ENCODE assay signal across 8 mouse cellular contexts in the genomic region with DNA sequence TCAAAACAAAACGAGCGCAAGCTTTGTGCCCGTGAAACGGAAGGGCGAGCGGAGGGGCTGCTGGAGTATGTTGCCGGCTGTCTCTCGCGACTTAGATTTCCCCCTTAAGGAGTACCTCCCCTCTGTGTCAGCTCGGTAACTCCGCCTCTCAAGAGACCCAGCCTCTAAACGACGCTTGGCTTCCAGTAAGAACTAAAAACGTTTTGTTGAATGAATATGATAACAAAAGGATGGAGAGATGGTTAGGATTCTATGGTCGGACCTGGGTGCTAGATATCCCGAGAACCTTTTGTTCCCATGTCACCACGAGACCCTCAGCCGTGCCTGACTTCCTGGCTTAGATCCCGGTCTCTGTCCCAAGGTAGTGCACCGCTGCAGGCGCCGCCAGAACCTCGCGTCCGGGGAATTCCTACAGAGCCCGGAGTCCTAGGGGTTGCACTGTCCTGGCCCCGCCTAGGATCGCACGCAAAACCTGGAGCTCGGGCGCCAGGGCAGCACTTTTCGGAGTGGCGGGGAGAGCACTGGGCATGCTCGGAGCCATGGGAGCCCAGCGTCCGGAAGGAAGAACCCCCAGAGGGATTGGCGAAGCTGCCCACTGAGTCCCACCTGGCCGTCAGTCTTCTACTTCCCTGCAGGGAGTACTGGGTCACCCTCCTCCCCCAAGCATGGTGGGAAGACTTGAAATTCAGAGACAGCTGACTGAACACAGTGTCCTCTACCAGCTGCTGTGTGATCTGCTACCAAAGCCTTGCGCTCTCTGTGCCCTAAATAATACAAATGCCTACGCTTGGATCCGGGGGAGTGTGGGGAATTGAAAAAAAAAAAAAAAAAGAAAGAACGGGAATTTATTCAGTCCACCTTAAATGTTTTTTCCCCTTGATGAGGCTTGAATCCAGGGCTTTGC. TPM values are rescaled to one million over a fixed set of nuclear protein-coding genes. Genes with fewer than 3 reads are reported as not detected.
A peak's percentile ranks its signal among the peaks of the same experiment; 100 is the strongest.
DNase-seq lines count a peak whose midpoint lies in the region; ATAC-seq and TF ChIP-seq lines count a peak whose summit lies in the region.

A gene (minus strand): TSS at position 428 of the 904 bp plus-strand sequence.

- H3K36me3 ChIP-seq in kidney, adult 2 months (ENCODE audit: control insufficient read depth, insufficient read depth, low read length) = no peaks in the 10 kb centered on the region
- H3K36me3 ChIP-seq in limb, embryonic 10.5 days = no peaks in the 10 kb centered on the region
- H3K36me3 ChIP-seq in midbrain, embryonic 11.5 days (ENCODE audit: control insufficient read depth, insufficient read depth, low read length) = no peaks in the 10 kb centered on the region
- no peaks in the 10 kb centered on the region for H3K36me3 ChIP-seq in spleen, adult 2 months (ENCODE audit: control insufficient read depth, insufficient read depth, low read length)

- DNase-seq in 3T3-L1 (ENCODE audit: low read depth, low spot score) = peak; percentile 85
- peak; percentile 84 for DNase-seq in heart, adult 8-10 months (ENCODE audit: low spot score)
- DNase-seq in kidney, adult 2 months = peak; percentile 94
- peak; percentile 89 for DNase-seq in limb, embryonic 10.5 days (ENCODE audit: low spot score)
- peak; percentile 97 for DNase-seq in midbrain, embryonic 11.5 days (ENCODE audit: low spot score, missing footprints)
- DNase-seq in spleen, adult 2 months (ENCODE audit: low read depth in 1 of 2, low spot score in 2 of 2) = peak in 1 of 2 experiments; percentile 14

- peak within 1 kb of the TSS; percentile 71 for H3K4me2 ChIP-seq in midbrain, embryonic 11.5 days

- peak; percentile 81 for ATAC-seq in midbrain, embryonic 11.5 days (ENCODE audit: low FRiP score)

- WGBS in kidney, adult 2 months = under 1% methylated on average over 42 of the region's 42 CpGs
- WGBS in limb, embryonic 10.5 days = under 1% methylated on average over 42 of the region's 42 CpGs
- under 1% methylated on average over 42 of the region's 42 CpGs for WGBS in midbrain, embryonic 11.5 days
- 1% methylated on average over 42 of the region's 42 CpGs for WGBS in spleen, adult 2 months

- no peaks in the 10 kb centered on the region for H3K27me3 ChIP-seq in kidney, adult 2 months (replicated peaks; ENCODE audit: control insufficient read depth, insufficient read depth, low read length)
- peaks cover 56% of the 10 kb centered on the region for H3K27me3 ChIP-seq in limb, embryonic 10.5 days (ENCODE audit: low read depth, poor library complexity, severe bottlenecking)
- peaks cover 42% of the 10 kb centered on the region for H3K27me3 ChIP-seq in midbrain, embryonic 11.5 days (ENCODE audit: control insufficient read depth, insufficient read depth, low read length)
- H3K27me3 ChIP-seq in spleen, adult 2 months (ENCODE audit: control insufficient read depth, insufficient read depth, low read length) = peaks cover 11% of the 10 kb centered on the region

- TF ChIP-seq CTCF in bone marrow macrophage, adult 2 months (IDR thresholded peaks at IDR 0.05; ENCODE audit: low read depth, low read length) = no peak
- TF ChIP-seq CTCF in embryonic fibroblast, embryonic 13.5 days (IDR thresholded peaks at IDR 0.05; ENCODE audit: borderline replicate concordance, insufficient read depth, low read length) = no peak
- 0 out of 2 replicates have a peak, but pooled peaks have one; percentile 6 for TF ChIP-seq CTCF in kidney, adult 2 months (conservative IDR thresholded peaks at IDR 0.05; ENCODE audit: insufficient read depth, insufficient read length, low read depth, low read length)
- TF ChIP-seq CTCF in spleen, adult 2 months (IDR thresholded peaks at IDR 0.05; ENCODE audit: extremely low read depth, insufficient read depth, insufficient read length, insufficient replicate concordance) = no peak

- H3K9ac ChIP-seq in midbrain, embryonic 11.5 days (ENCODE audit: low read length) = peak within 1 kb of the TSS; percentile 59

- H3K27ac ChIP-seq in bone marrow macrophage, adult 2 months (ENCODE audit: insufficient read depth, low read depth, low read length) = no peak within 1 kb of the TSS
- 0 out of 2 replicates have a peak within 1 kb of the TSS, but pooled peaks have one; percentile 45 for H3K27ac ChIP-seq in embryonic fibroblast, embryonic 13.5 days (ENCODE audit: insufficient read depth, low read length)
- peak within 1 kb of the TSS; percentile 93 for H3K27ac ChIP-seq in kidney, adult 2 months (ENCODE audit: insufficient read depth, low read depth, low read length)
- H3K27ac ChIP-seq in limb, embryonic 10.5 days = peak within 1 kb of the TSS; percentile 82
- no peak within 1 kb of the TSS for H3K27ac ChIP-seq in midbrain, embryonic 11.5 days (ENCODE audit: low read depth, low read length)
- H3K27ac ChIP-seq in spleen, adult 2 months (ENCODE audit: insufficient read depth, low read length) = peak within 1 kb of the TSS; percentile 53

- no peaks in the 10 kb centered on the region for H3K4me1 ChIP-seq in bone marrow macrophage, adult 2 months (ENCODE audit: control insufficient read depth, insufficient read depth, low read length)
- H3K4me1 ChIP-seq in embryonic fibroblast, embryonic 13.5 days (ENCODE audit: control insufficient read depth, insufficient read depth, low read length) = 0 out of 2 replicates have a peak, but pooled peaks cover 9% of the 10 kb centered on the region
- peaks cover 11% of the 10 kb centered on the region; the same call in 1 of the 2 replicates for H3K4me1 ChIP-seq in kidney, adult 2 months (ENCODE audit: control insufficient read depth, insufficient read depth, low read length)
- H3K4me1 ChIP-seq in limb, embryonic 10.5 days = peaks cover 30% of the 10 kb centered on the region
- H3K4me1 ChIP-seq in midbrain, embryonic 11.5 days (ENCODE audit: control insufficient read depth, insufficient read depth, low read length) = peaks cover 19% of the 10 kb centered on the region
- no peaks in the 10 kb centered on the region for H3K4me1 ChIP-seq in spleen, adult 2 months (ENCODE audit: control insufficient read depth, insufficient read depth, insufficient read length)

- H3K9me3 ChIP-seq in limb, embryonic 10.5 days (replicated peaks) = no peaks in the 10 kb centered on the region
- H3K9me3 ChIP-seq in midbrain, embryonic 11.5 days (ENCODE audit: control insufficient read depth, low read length) = no peaks in the 10 kb centered on the region

- no peak for TF ChIP-seq POLR2A in bone marrow macrophage, adult 2 months (IDR thresholded peaks at IDR 0.05; ENCODE audit: borderline replicate concordance, low read depth, low read length)
- TF ChIP-seq POLR2A in embryonic fibroblast, embryonic 13.5 days (IDR thresholded peaks at IDR 0.05; ENCODE audit: low read depth, low read length) = peak; percentile 50
- TF ChIP-seq POLR2A in kidney, adult 2 months (IDR thresholded peaks at IDR 0.05; ENCODE audit: low read depth, low read length) = no peak
- no peak for TF ChIP-seq POLR2A in spleen, adult 2 months (IDR thresholded peaks at IDR 0.05; ENCODE audit: low read depth, low read length)

- H3K4me3 ChIP-seq in bone marrow macrophage, adult 2 months (ENCODE audit: insufficient read depth, low read length) = peak within 1 kb of the TSS; percentile 39
- H3K4me3 ChIP-seq in embryonic fibroblast, embryonic 13.5 days (ENCODE audit: insufficient read depth, low read length) = peak within 1 kb of the TSS; percentile 59
- H3K4me3 ChIP-seq in kidney, adult 2 months (ENCODE audit: insufficient read depth, low read depth, low read length) = peak within 1 kb of the TSS; percentile 96
- H3K4me3 ChIP-seq in limb, embryonic 10.5 days = peak within 1 kb of the TSS; percentile 82
- peak within 1 kb of the TSS; percentile 66 for H3K4me3 ChIP-seq in midbrain, embryonic 11.5 days (ENCODE audit: low read depth, low read length)
- peak within 1 kb of the TSS; percentile 63 for H3K4me3 ChIP-seq in spleen, adult 2 months (ENCODE audit: extremely low read depth, insufficient read depth, insufficient read length)

RNA-seq across cellular contexts. Expression of the gene that starts here (rescaled TPM):
- polyA plus RNA-seq in bone marrow macrophage, adult 2 months (2012; ENCODE audit: insufficient read depth, insufficient read length, missing spikeins) = 0.27 TPM in 1 of 2 replicates, not detected in the other
- 4.0 and 7.8 TPM in 2 replicates for polyA plus RNA-seq in embryonic fibroblast, embryonic 13.5 days (2011; ENCODE audit: insufficient read length, low read depth, missing spikeins)
- total RNA-seq in heart, adult 8-10 months (2022) = 10 to 100 TPM; 37.5 to 55.7 (median 44.6) TPM
- polyA plus RNA-seq in kidney, adult 2 months (2012; rRNA removed) = 17.7 and 18.1 TPM in 2 replicates
- polyA plus RNA-seq in limb, embryonic 10.5 days (2016; fragmentation: Nextera tagmentation; extraction: Ambion mirVana) = 1.0 and 1.4 TPM in 2 replicates
- 0.33 and 0.90 TPM in 2 replicates for polyA plus RNA-seq in midbrain, embryonic 11.5 days (2014; fragmentation: Nextera tagmentation; extraction: Ambion mirVana)
- 1.1 and 1.2 TPM in 2 replicates for polyA plus RNA-seq in spleen, adult 2 months (2012; rRNA removed)

Comparison
In these comparisons a context has a peak if more than half of its experiments do, and no peak if none do; other contexts are left out.
1. Peak in DNase-seq, ATAC-seq, H3K4me3 ChIP-seq, H3K9ac ChIP-seq and H3K4me2 ChIP-seq in midbrain, embryonic 11.5 days; RNA of the gene not detected or under 1 TPM.
2. H3K27ac ChIP-seq: peak in embryonic fibroblast, embryonic 13.5 days (single experiment), kidney, adult 2 months (single experiment), limb, embryonic 10.5 days (single experiment) and spleen, adult 2 months (single experiment); none in bone marrow macrophage, adult 2 months (single experiment) and midbrain, embryonic 11.5 days (single experiment).
3. H3K4me3 ChIP-seq: peak in every context shown above with its lines; median percentile 96 in kidney, adult 2 months; 82 in limb, embryonic 10.5 days; 66 in midbrain, embryonic 11.5 days; 63 in spleen, adult 2 months; 59 in embryonic fibroblast, embryonic 13.5 days; 39 in bone marrow macrophage, adult 2 months.